Mouse (Mus musculus) forebrain, embryonic 11.5 days (tissue): Measurements from ENCODE around the gene Dao. TPM values are rescaled to one million over a fixed set of nuclear protein-coding genes. Genes with fewer than 3 reads are reported as not detected.

Source experiments
- ATAC-seq: fragments of 200-750 bp; cut with Nextera tagmentation; replicated peaks from 2 replicates; pipeline ENCODE4 v1.8.0; 2017; ENCODE audit warnings: moderate TSS enrichment; ENCODE audit not compliant: low FRiP score
- DNase-seq: peaks from one replicate; pipeline ENCODE4 v3.0.0-alpha.2; 2017; ENCODE audit warnings: low spot score
- H3K27ac ChIP-seq: fragments of 300-500 bp; sonication (generic); 2 replicates; pipeline ENCODE4 v1.5.1; 2014; ENCODE audit warnings: low read depth, low read length
- H3K27me3 ChIP-seq: fragments of 300-500 bp; sonication (generic); 2 replicates; pipeline ENCODE4 v1.6.1; 2014; ENCODE audit warnings: mild to moderate bottlenecking, low read length, mixed read lengths; ENCODE audit not compliant: control insufficient read depth, insufficient read depth
- H3K36me3 ChIP-seq: fragments of 300-500 bp; sonication (generic); 2 replicates; pipeline ENCODE4 v1.6.1; 2014; ENCODE audit warnings: mild to moderate bottlenecking, low read length, moderate library complexity, mixed read lengths; ENCODE audit not compliant: control insufficient read depth, insufficient read depth
- H3K4me1 ChIP-seq: fragments of 300-500 bp; sonication (generic); replicated peaks from 2 replicates; pipeline ENCODE4 v1.6.1; 2014; ENCODE audit warnings: low read length, mixed read lengths; ENCODE audit not compliant: control insufficient read depth, insufficient read depth
- H3K4me2 ChIP-seq: fragments of 300-500 bp; sonication (generic); 2 replicates; pipeline ENCODE4 v1.6.1; 2014; ENCODE audit warnings: low read depth, mild to moderate bottlenecking, low read length, moderate library complexity, mixed read lengths; ENCODE audit not compliant: severe bottlenecking
- H3K4me3 ChIP-seq: fragments of 300-500 bp; sonication (generic); 2 replicates; pipeline ENCODE4 v1.5.1; 2014; ENCODE audit warnings: low read depth, low read length
- H3K9ac ChIP-seq: fragments of 300-500 bp; sonication (generic); 2 replicates; pipeline ENCODE4 v1.6.1; 2014; ENCODE audit warnings: low read length
- H3K9me3 ChIP-seq: fragments of 300-500 bp; sonication (generic); 2 replicates; pipeline ENCODE4 v1.6.1; 2016; ENCODE audit warnings: low read length, mixed read lengths; ENCODE audit not compliant: control insufficient read depth
- WGBS: fragments of 180-500 bp; shearing (Covaris S2); extraction: QIAGEN DNeasy Blood & Tissue Kit; methylation state at CpG from one replicate; pipeline ENCODE4 v1.1.7; 2014; 5-methylcytosine and 5-hydroxymethylcytosine counted together
- polyA plus RNA-seq: library from polyadenylated mRNA; unstranded; fragments of >200 nt; fragmentation: Nextera tagmentation; extraction: Ambion mirVana; gene quantifications from 2 replicates; pipeline ENCODE4 v1.2.1, GENCODE M21; 2014

Dao gene
- polyA plus RNA-seq, 1 experiment from 2014 or later = not detected

GRCm38 (mm10) chr5:113986182-113986961 is 17.1 kb upstream of the Dao start:
- no peak overlapping the region for H3K9ac ChIP-seq
- 68% methylated on average over 9 of the region's 9 CpGs for WGBS
- no peak overlapping the region for H3K4me2 ChIP-seq

GRCm38 (mm10) chr5:113989437-113990024 is 14.0 kb upstream of the Dao start:
- peaks cover 7% of the 10 kb centered on the region; the same call in 1 of the 2 replicates for H3K4me1 ChIP-seq
- DNase-seq (no peak), ATAC-seq (no peak)
- H3K4me2 ChIP-seq = no peak overlapping the region
- no peak overlapping the region for H3K4me3 ChIP-seq
- H3K27ac ChIP-seq = no peak overlapping the region
- WGBS = 91% methylated on average over 20 of the region's 20 CpGs
- H3K27me3 ChIP-seq = no peaks in the 10 kb centered on the region
- H3K9ac ChIP-seq = no peak overlapping the region
- no peaks in the 10 kb centered on the region for H3K36me3 ChIP-seq
- no peaks in the 10 kb centered on the region for H3K9me3 ChIP-seq

More at GRCm38 (mm10) chr5:113986182-113986961, 17.1 kb upstream of the Dao start:
- H3K27me3 ChIP-seq = no peaks in the 10 kb centered on the region
- H3K4me3 ChIP-seq = no peak overlapping the region
- H3K27ac ChIP-seq = no peak overlapping the region
- no peaks in the 10 kb centered on the region; the same call in 1 of the 2 replicates for H3K36me3 ChIP-seq
- no peaks in the 10 kb centered on the region; the same call in 1 of the 2 replicates for H3K4me1 ChIP-seq
- ATAC-seq (no peak), DNase-seq (no peak)
- H3K9me3 ChIP-seq = no peaks in the 10 kb centered on the region

GRCm38 (mm10) chr5:113990593-113990992 is 12.9 kb upstream of the Dao start:
- peaks cover 7% of the 10 kb centered on the region; the same call in 1 of the 2 replicates for H3K4me1 ChIP-seq
- WGBS = 87% methylated on average over 5 of the region's 5 CpGs
- H3K4me3 ChIP-seq = no peak overlapping the region
- DNase-seq (no peak), ATAC-seq (no peak)
- H3K9ac ChIP-seq = no peak overlapping the region
- H3K27me3 ChIP-seq = no peaks in the 10 kb centered on the region
- no peaks in the 10 kb centered on the region for H3K9me3 ChIP-seq
- no peaks in the 10 kb centered on the region for H3K36me3 ChIP-seq
- no peak overlapping the region for H3K4me2 ChIP-seq
- no peak overlapping the region for H3K27ac ChIP-seq

- H3K4me1 ChIP-seq = peaks cover 7% of the 10 kb centered on the region; the same call in 1 of the 2 replicates
- DNase-seq (no peak), ATAC-seq (no peak)
- 78% methylated on average over 7 of the region's 7 CpGs for WGBS
- no peak overlapping the region for H3K4me3 ChIP-seq
- no peaks in the 10 kb centered on the region for H3K36me3 ChIP-seq
- no peak overlapping the region; the same call in 1 of the 2 replicates for H3K9ac ChIP-seq
- no peaks in the 10 kb centered on the region for H3K27me3 ChIP-seq
- no peak overlapping the region for H3K27ac ChIP-seq
- no peaks in the 10 kb centered on the region for H3K9me3 ChIP-seq
- no peak overlapping the region for H3K4me2 ChIP-seq
These were observed 12.4 kb upstream of the Dao start for GRCm38 (mm10) chr5:113991141-113991540.

GRCm38 (mm10) chr5:113992339-113992831 is 11.1 kb upstream of the Dao start:
- ATAC-seq = no peak
- Histone ChIP-seq H3K4me2 (peak overlapping the region; percentile 67), H3K9me3 (no peaks in the 10 kb centered on the region), H3K9ac (peak overlapping the region; percentile 88), H3K4me1 (peaks cover 7% of the 10 kb centered on the region; the same call in 1 of the 2 replicates), H3K4me3 (peak overlapping the region; percentile 62), H3K36me3 (no peaks in the 10 kb centered on the region), H3K27me3 (no peaks in the 10 kb centered on the region), H3K27ac (peak overlapping the region; percentile 67; the same call in 1 of the 2 replicates)
- 48% methylated on average over 12 of the region's 12 CpGs for WGBS
- DNase-seq = no peak

- WGBS = 0% methylated on average over 22 of the region's 22 CpGs
These were observed 10.4 kb upstream of the Dao start for GRCm38 (mm10) chr5:113993031-113993486.

GRCm38 (mm10) chr5:113993487-113994465 is 9.7 kb upstream of the Dao start, which contains the start of gene Ssh1:
Gene Ssh1 (minus strand): TSS chr5:113993894.
- 2% methylated on average over 63 of the region's 83 CpGs for WGBS
- Histone ChIP-seq H3K4me2 (peak within 1 kb of the TSS; percentile 67), H3K4me1 (peaks cover 7% of the 10 kb centered on the region; the same call in 1 of the 2 replicates), H3K4me3 (peak within 1 kb of the TSS; percentile 62), H3K27me3 (no peaks in the 10 kb centered on the region), H3K27ac (peak within 1 kb of the TSS; percentile 67), H3K9ac (peak within 1 kb of the TSS; percentile 88), H3K9me3 (no peaks in the 10 kb centered on the region), H3K36me3 (no peaks in the 10 kb centered on the region)
- ATAC-seq = peak; percentile 88
- DNase-seq = peak; percentile 97

More at GRCm38 (mm10) chr5:113993031-113993486, 10.4 kb upstream of the Dao start:
- H3K4me3 ChIP-seq = peak overlapping the region; percentile 62
- peak; percentile 80 for ATAC-seq
- peak overlapping the region; percentile 67 for H3K27ac ChIP-seq
- peak; percentile 81 for DNase-seq
- H3K9ac ChIP-seq = peak overlapping the region; percentile 88
- peaks cover 7% of the 10 kb centered on the region; the same call in 1 of the 2 replicates for H3K4me1 ChIP-seq
- no peaks in the 10 kb centered on the region for H3K27me3 ChIP-seq
- no peaks in the 10 kb centered on the region for H3K9me3 ChIP-seq
- peak overlapping the region; percentile 67 for H3K4me2 ChIP-seq
- no peaks in the 10 kb centered on the region for H3K36me3 ChIP-seq
